Mouse (Mus musculus): Measurements from ENCODE around the gene Ndufb7. TPM values are rescaled to one million over a fixed set of nuclear protein-coding genes. Genes with fewer than 3 reads are reported as not detected.

The Ndufb7 gene
- polyA plus RNA-seq, 1 experiment: 294 TPM

DNA sequence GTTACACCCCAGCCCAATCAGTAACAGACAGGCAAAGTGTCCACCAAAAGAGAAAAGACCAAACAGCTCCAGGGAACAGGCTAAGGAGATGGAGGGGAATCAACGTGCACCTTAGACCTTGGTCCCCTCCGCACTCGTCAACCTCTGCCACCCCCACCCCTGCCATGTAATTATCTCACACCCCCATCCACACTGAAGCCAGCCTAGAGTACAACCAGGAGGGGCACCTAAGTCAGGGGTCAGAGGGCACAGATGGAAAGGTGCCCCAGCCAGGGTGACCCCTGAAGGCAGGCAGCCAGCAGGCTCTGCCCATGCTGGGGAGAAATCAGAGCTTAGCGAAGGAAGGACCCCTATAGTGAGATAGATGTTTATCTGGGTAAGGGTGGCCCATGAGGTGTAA is 10.4 kb downstream of the Ndufb7 start:
- TF ChIP-seq POLR2A (IDR thresholded peaks at IDR 0.05; ENCODE audit: borderline replicate concordance, extremely low read depth, insufficient read depth, insufficient read length, poor library complexity, severe bottlenecking) (no peak), CTCF (IDR thresholded peaks at IDR 0.05; ENCODE audit: borderline replicate concordance, extremely low read depth, insufficient read depth, insufficient read length) (no peak)
- DNase-seq (ENCODE audit: low read depth): no peak

DNA sequence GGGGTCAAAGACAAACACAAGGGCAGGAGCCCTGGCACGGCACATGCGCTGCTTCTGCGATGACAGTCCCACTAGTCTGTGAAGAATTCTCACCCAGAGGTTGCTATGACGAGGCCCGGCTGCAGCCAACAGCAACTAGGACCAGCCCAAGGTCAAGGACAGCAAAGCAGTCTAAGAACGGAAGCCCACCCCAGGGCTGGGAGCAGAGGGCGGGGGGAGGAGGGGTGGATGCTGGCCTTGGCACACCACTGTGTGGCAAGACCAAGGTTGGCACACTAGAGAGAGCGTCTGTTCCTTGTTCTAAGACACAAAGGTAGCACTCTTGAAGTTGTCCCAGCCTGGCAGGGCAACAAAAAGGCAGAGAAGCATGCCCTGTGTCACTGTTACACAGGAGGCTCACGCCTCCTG is 10.9 kb downstream of the Ndufb7 start:
- TF ChIP-seq POLR2A (IDR thresholded peaks at IDR 0.05; ENCODE audit: borderline replicate concordance, extremely low read depth, insufficient read depth, insufficient read length, poor library complexity, severe bottlenecking) (no peak), CTCF (IDR thresholded peaks at IDR 0.05; ENCODE audit: borderline replicate concordance, extremely low read depth, insufficient read depth, insufficient read length) (no peak)
- peak; percentile 42 for DNase-seq (ENCODE audit: low read depth)

DNA sequence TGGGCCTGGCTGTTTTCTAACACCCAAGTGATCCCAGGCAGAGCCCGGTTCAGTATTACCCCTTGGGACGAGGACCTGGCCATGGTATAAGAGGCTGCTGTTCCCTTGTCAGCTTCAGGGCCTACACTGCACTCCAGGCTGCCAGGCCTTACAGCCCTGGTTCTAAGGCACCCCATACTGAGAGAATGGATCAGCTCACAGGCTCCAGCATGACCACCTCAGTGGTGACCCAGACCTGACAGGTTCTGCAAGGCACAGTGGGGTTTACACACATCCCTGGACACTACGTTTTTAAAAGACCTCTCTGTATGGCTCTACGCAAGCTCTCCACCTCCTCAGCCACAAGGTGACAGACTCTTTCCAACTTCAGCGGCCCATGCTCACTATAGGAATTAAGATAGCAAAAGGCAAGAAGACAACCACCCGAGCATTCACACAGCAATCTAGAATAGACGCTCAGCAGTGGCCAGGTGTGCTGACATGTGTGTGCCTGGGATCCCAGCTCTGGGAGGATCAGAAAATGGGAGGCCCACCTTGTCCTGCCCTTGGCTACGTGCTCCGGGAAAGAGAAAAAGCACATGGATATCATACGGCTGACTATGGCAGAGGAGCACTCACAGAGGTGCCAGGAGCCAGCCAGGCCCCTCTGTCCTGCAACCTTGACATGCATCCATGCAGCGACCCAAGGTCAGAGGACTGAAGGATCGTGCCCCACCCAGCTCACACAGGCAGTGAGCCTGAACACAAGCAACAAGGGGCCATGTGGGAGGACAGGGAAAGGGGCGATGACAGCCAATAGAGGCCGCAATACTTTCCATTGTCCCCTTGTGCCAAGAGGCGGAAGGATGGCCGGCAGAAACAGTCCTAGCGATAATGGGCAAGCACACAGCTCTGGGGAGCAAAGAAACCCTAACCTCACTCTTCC is 11.9 kb downstream of the Ndufb7 start:
- DNase-seq (ENCODE audit: low read depth): no peak
- TF ChIP-seq POLR2A (IDR thresholded peaks at IDR 0.05; ENCODE audit: borderline replicate concordance, extremely low read depth, insufficient read depth, insufficient read length, poor library complexity, severe bottlenecking) (no peak), CTCF (IDR thresholded peaks at IDR 0.05; ENCODE audit: borderline replicate concordance, extremely low read depth, insufficient read depth, insufficient read length) (no peak)

DNA sequence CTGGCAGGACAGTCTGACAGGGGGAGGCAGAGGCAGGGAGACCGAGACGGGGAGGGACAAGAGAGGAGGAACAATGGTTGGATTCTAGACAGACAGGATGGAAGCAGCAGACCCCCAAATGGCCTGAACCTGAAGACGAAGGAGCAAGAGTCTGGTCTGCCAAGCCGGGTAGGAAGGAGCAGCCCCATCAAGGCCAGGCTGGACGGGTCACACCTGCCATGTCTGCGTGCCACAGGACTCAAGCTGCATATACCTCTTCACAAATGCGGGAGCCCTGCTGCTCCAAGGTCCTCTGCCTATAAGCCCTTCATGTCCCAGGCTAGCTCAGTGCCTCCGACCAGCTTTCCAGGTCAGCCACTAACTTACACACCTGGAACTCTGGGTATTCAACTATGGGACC is 13.2 kb downstream of the Ndufb7 start:
- TF ChIP-seq CTCF (IDR thresholded peaks at IDR 0.05; ENCODE audit: borderline replicate concordance, extremely low read depth, insufficient read depth, insufficient read length) (no peak), POLR2A (IDR thresholded peaks at IDR 0.05; ENCODE audit: borderline replicate concordance, extremely low read depth, insufficient read depth, insufficient read length, poor library complexity, severe bottlenecking) (no peak)
- no peak for DNase-seq (ENCODE audit: low read depth)

DNA sequence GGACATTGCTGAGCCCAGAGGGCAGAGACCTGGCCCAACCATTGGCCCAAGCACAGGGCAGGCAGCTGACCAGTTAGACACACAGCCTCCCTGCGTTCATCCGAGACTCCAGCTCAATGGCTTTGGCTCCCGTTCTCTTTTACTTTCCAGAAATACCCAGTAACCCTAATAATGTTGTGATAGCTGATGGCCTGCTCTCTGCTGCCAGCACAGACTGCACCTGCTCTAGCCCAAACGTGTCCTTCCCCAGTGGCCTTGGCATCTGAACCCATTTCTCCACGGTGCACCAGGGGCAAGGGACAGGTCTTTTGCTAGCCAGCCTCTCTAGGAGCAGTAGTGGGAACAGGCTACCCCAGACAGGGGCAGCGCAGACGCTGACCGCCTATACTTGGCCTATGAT is 14.4 kb downstream of the Ndufb7 start:
- no peak for DNase-seq (ENCODE audit: low read depth)

DNA sequence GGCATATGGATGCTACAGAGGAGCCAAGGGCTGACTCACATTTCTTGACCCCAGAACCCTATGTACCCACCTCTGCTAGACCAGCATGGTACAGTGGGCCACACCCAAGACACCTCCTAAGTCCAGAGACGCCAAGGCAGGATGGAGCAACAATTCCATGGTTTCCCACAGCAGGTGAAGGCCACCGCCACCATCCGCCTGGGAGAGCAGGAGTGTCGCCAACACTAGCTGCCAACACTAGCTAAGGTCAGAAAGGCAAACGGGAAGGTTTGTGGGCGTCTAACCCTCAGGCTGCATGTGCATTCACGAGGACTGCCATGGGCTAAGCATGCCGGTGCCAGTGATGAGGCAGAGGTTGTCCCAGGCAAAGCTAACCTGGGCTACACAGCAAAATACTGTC is 15.8 kb downstream of the Ndufb7 start:
- no peak for DNase-seq (ENCODE audit: low read depth)
- TF ChIP-seq POLR2A (IDR thresholded peaks at IDR 0.05; ENCODE audit: borderline replicate concordance, extremely low read depth, insufficient read depth, insufficient read length, poor library complexity, severe bottlenecking): no peak
- no peak for TF ChIP-seq CTCF (IDR thresholded peaks at IDR 0.05; ENCODE audit: borderline replicate concordance, extremely low read depth, insufficient read depth, insufficient read length)

More for the DNA sequence above, 14.4 kb downstream of the Ndufb7 start:
- TF ChIP-seq CTCF (IDR thresholded peaks at IDR 0.05; ENCODE audit: borderline replicate concordance, extremely low read depth, insufficient read depth, insufficient read length): no peak
- TF ChIP-seq POLR2A (IDR thresholded peaks at IDR 0.05; ENCODE audit: borderline replicate concordance, extremely low read depth, insufficient read depth, insufficient read length, poor library complexity, severe bottlenecking): no peak

DNA sequence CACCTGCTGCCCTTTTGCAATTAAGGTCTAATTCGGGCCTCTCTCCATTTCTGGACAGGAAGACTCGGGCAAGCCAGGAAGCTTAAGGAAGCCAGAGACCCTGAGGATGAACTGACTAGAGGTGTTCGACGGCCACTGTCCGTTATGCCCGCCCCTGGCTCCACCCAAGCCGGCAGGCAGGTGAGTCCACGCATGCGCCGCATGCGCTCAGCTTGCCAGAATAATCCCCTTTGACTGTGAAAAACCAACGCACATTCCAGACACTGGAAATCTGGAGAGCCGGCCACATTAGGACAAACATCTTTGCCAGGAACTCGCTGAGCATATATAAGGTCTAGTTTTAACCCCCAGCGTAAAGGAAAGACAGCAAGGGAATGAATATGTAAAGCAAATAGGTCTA is 16.8 kb downstream of the Ndufb7 start:
- no peak for DNase-seq (ENCODE audit: low read depth)
- TF ChIP-seq CTCF (IDR thresholded peaks at IDR 0.05; ENCODE audit: borderline replicate concordance, extremely low read depth, insufficient read depth, insufficient read length): no peak

DNA sequence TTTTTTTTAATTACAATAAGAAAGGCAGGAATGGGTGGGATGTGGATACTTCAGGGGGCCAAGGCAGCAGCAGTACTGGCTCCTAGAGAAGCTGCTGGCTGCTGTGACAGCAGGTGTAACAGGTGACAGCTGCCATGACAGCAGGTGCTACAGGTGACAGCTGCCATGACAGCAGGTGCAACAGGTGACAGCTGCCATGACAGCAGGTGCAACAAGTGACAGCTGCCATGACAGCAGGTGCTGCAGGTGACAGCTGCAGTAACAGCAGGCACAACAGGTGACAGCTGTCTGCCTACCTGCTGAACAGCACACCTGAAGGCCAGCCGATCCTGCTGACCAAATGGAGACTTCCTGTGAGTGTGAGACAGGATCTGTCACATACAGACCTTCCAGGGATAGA is 18.3 kb downstream of the Ndufb7 start:
- peak; percentile 31 for DNase-seq (ENCODE audit: low read depth)
- TF ChIP-seq CTCF (IDR thresholded peaks at IDR 0.05; ENCODE audit: borderline replicate concordance, extremely low read depth, insufficient read depth, insufficient read length) (no peak), POLR2A (IDR thresholded peaks at IDR 0.05; ENCODE audit: borderline replicate concordance, extremely low read depth, insufficient read depth, insufficient read length, poor library complexity, severe bottlenecking) (no peak)

DNA sequence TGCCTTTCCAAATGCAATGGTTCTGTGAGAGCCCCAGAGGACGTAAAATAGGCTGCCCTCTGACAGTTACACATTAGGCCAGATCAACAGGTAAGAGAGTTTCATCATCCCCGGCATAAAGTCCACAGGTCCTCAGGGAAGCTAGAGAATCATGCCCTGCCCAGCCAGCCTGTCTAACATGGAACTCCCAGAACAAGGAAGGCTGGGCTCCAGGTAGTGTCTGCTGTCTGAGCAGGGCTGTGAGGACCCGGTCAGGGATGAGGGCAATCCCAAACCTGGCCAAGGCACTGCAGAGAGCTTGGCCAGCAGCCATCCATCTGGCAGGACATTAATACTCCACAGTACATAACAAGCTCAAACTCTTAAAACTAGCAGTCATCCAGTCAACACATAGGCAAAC is 18.9 kb downstream of the Ndufb7 start:
- DNase-seq (ENCODE audit: low read depth): no peak
- TF ChIP-seq CTCF (IDR thresholded peaks at IDR 0.05; ENCODE audit: borderline replicate concordance, extremely low read depth, insufficient read depth, insufficient read length) (no peak), POLR2A (IDR thresholded peaks at IDR 0.05; ENCODE audit: borderline replicate concordance, extremely low read depth, insufficient read depth, insufficient read length, poor library complexity, severe bottlenecking) (no peak)

DNA sequence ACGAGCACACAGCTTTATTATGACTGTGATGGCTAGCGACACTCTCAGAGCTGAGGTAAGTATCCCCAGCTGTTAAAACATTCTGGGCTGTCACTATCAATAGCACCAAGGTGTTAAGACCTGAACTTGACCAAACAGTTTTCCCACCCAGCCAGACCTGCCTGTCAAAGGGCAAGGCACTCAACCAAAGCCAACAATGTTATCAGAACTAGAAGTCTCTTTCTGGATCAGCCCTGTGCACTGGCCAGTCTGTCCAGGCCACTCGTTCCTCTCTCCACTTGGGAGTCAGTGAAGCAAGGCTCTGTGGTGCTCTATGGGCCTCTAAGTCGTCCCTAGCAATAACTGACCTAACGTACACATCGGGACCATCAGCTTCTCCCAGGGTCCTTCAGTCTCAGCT is 21.2 kb downstream of the Ndufb7 start:
- no peak for TF ChIP-seq POLR2A (IDR thresholded peaks at IDR 0.05; ENCODE audit: borderline replicate concordance, extremely low read depth, insufficient read depth, insufficient read length, poor library complexity, severe bottlenecking)
- TF ChIP-seq CTCF (IDR thresholded peaks at IDR 0.05; ENCODE audit: borderline replicate concordance, extremely low read depth, insufficient read depth, insufficient read length): no peak
- DNase-seq (ENCODE audit: low read depth): no peak

DNA sequence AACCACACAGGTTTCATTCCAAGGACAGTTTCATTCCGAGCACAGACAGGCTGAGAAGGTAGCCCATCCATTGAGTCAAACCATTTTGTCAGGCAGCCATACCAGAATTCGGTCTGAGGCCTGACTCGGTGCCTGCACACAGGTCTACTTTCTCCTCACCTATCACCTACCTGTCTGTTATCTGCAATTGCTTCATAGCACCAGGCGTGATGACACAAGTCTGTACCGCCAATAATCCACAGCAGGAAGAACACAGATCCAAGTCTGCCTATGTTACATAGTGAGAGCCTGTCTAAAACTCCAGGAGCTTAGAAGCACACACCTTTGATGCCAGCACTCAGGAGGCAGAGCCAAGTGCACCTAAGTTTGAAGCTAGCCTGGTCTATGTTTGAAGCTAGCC is 22.4 kb downstream of the Ndufb7 start:
- TF ChIP-seq CTCF (IDR thresholded peaks at IDR 0.05; ENCODE audit: borderline replicate concordance, extremely low read depth, insufficient read depth, insufficient read length) (no peak), POLR2A (IDR thresholded peaks at IDR 0.05; ENCODE audit: borderline replicate concordance, extremely low read depth, insufficient read depth, insufficient read length, poor library complexity, severe bottlenecking) (no peak)
- no peak for DNase-seq (ENCODE audit: low read depth)

DNA sequence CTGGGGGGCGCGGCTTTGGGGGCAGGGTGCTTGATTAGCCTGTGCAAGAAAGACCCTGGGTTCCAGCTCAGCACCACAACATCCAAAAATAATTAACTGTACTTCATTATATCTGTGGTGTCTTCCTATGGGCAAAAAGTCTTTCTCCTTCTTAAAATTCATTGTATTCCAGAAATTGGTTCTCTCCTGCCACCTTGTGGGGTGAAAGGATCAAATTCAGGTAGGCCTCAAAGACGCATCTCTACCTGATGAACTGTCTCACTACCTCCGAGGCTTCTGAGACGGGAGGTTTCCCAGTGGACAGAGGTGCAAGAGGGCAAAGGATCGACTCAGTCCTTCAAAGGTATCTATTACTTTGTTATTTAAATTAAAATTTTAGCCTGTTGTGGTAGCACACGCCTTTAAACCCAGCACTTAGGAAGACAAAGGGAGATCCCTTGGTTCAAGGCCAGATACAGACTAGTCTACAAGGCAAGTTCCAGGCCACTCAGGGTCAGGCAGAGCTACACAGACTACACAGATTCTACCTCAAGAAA is 24.1 kb downstream of the Ndufb7 start:
- no peak for TF ChIP-seq POLR2A (IDR thresholded peaks at IDR 0.05; ENCODE audit: borderline replicate concordance, extremely low read depth, insufficient read depth, insufficient read length, poor library complexity, severe bottlenecking)
- TF ChIP-seq CTCF (IDR thresholded peaks at IDR 0.05; ENCODE audit: borderline replicate concordance, extremely low read depth, insufficient read depth, insufficient read length): no peak
- DNase-seq (ENCODE audit: low read depth): no peak
